Mouse (Mus musculus): ENCODE measurements around the gene Ssbp2. TPM values are rescaled to one million over a fixed set of nuclear protein-coding genes. Genes with fewer than 3 reads are reported as not detected.
A peak's percentile ranks its signal among the peaks of the same experiment; 100 is the strongest.

Gene Ssbp2
- total RNA-seq, 2 experiments from 2014 or later, result 268 to 332 TPM

GRCm38 (mm10) chr13:91696109-91696645 lies 236.1 kb downstream of the Ssbp2 start:
- intact Hi-C loops (cut with DNase I), result loop anchor here (10.0 kb wide), 2 partner anchors 231 to 731 kb away; partner anchors contain the start of gene Ssbp2
- no peak for DNase-seq

- DNase-seq, result peak; percentile 27
- intact Hi-C loops (cut with DNase I), result loop anchor here (10.0 kb wide), 2 partner anchors 232 to 732 kb away; partner anchors contain the start of gene Ssbp2
Measured at GRCm38 (mm10) chr13:91697011-91697410, 236.9 kb downstream of the Ssbp2 start.

- intact Hi-C loops (cut with DNase I), result no loop called here
Measured at GRCm38 (mm10) chr13:91702337-91702736, 242.3 kb downstream of the Ssbp2 start.

GRCm38 (mm10) chr13:91719487-91719886 lies 259.4 kb downstream of the Ssbp2 start:
- no peak for DNase-seq

More at GRCm38 (mm10) chr13:91702337-91702736, 242.3 kb downstream of the Ssbp2 start:
- DNase-seq, result no peak

GRCm38 (mm10) chr13:91723108-91723735 lies 263.1 kb downstream of the Ssbp2 start:
- intact Hi-C loops (cut with DNase I), result no loop called here
- DNase-seq, result no peak

More at GRCm38 (mm10) chr13:91719487-91719886, 259.4 kb downstream of the Ssbp2 start:
- intact Hi-C loops (cut with DNase I), result no loop called here

GRCm38 (mm10) chr13:91723736-91724119 lies 263.6 kb downstream of the Ssbp2 start:
- DNase-seq, result no peak
- intact Hi-C loops (cut with DNase I), result no loop called here

- DNase-seq, result no peak
- intact Hi-C loops (cut with DNase I), result no loop called here
Measured at GRCm38 (mm10) chr13:91724211-91724610, 264.1 kb downstream of the Ssbp2 start.

GRCm38 (mm10) chr13:91725130-91725529 lies 265.0 kb downstream of the Ssbp2 start:
- DNase-seq, result no peak
- intact Hi-C loops (cut with DNase I), result no loop called here

- no peak for DNase-seq
- intact Hi-C loops (cut with DNase I), result no loop called here
Measured at GRCm38 (mm10) chr13:91727899-91728298, 267.8 kb downstream of the Ssbp2 start.

GRCm38 (mm10) chr13:91737191-91737590 lies 277.1 kb downstream of the Ssbp2 start:
- intact Hi-C loops (cut with DNase I), result no loop called here
- DNase-seq, result no peak

GRCm38 (mm10) chr13:91740851-91741250 lies 280.8 kb downstream of the Ssbp2 start:
- no peak for DNase-seq
- intact Hi-C loops (cut with DNase I), result no loop called here

- DNase-seq, result peak; percentile 50
Measured at GRCm38 (mm10) chr13:91741280-91742047, 281.4 kb downstream of the Ssbp2 start, which contains the start of gene Acot12. TSS of gene Acot12 (plus strand) at chr13:91741512.

GRCm38 (mm10) chr13:91743180-91743579 lies 283.1 kb downstream of the Ssbp2 start:
- intact Hi-C loops (cut with DNase I), result no loop called here
- DNase-seq, result no peak

More at GRCm38 (mm10) chr13:91741280-91742047, 281.4 kb downstream of the Ssbp2 start, which contains the start of gene Acot12:
- intact Hi-C loops (cut with DNase I), result no loop called here

GRCm38 (mm10) chr13:91746470-91746869 lies 286.4 kb downstream of the Ssbp2 start:
- intact Hi-C loops (cut with DNase I), result no loop called here

GRCm38 (mm10) chr13:91748401-91748800 lies 288.3 kb downstream of the Ssbp2 start:
- intact Hi-C loops (cut with DNase I), result no loop called here
- no peak for DNase-seq

More at GRCm38 (mm10) chr13:91746470-91746869, 286.4 kb downstream of the Ssbp2 start:
- no peak for DNase-seq

- no peak for DNase-seq
- intact Hi-C loops (cut with DNase I), result no loop called here
Measured at GRCm38 (mm10) chr13:91749981-91750380, 289.9 kb downstream of the Ssbp2 start.

Small RNAs within 50 kb of the gene (microRNA-seq; reads per million reads assigned to microRNA genes)
- not detected for gene Gm27656

Other genes starting within 250 kb of the Ssbp2 start
- gene Atg10, start 236.3 kb upstream of the Ssbp2 start, total RNA-seq (2021), result 1 to 10 TPM; 6.8 to 9.3 TPM